In the genomic region with DNA sequence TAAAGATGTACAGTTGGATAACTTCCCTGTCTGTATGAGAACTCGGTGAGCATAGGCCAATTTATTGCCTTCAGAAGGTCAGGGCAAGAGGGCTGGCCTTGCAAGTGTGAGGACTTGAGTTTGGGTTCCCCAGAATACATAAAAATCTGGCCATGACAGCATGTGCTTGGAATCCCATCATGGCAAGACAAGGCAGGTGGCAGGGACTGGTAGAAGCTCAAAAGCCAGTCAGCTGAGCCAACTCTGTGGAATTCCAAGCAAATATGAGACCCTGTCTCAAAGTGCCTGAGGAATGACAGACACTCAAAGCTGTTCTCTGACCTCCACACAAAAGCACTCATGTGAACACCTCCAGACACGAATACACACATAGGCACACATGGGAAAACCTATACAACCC, we compare ENCODE assay signal across 25 mouse cellular contexts.
"Had no signal": no experiment of that assay in that cellular context is flagged by ENCODE, and none has a peak within 500 bp of the region (broad histone marks: within the 10 kb centered on the region; RNA-seq: fewer than 3 reads in every experiment).

No protein-coding gene starts in this region.

- ATAC-seq: hindbrain, postnatal 0 days; intestine, embryonic 16.5 days; liver, embryonic 12.5 days had no signal

- H3K9me3 ChIP-seq: heart, embryonic 10.5 days; heart, embryonic 12.5 days; hindbrain, embryonic 13.5 days; hindbrain, embryonic 15.5 days; kidney, embryonic 15.5 days; limb, embryonic 13.5 days; limb, embryonic 15.5 days; liver, embryonic 12.5 days had no signal

- H3K4me3 ChIP-seq: heart, embryonic 10.5 days; heart, embryonic 12.5 days; hindbrain, embryonic 13.5 days; hindbrain, embryonic 15.5 days; kidney, embryonic 15.5 days; limb, embryonic 13.5 days; limb, embryonic 15.5 days; liver, embryonic 12.5 days had no signal

- H3K9ac ChIP-seq: heart, embryonic 12.5 days; hindbrain, embryonic 13.5 days; hindbrain, embryonic 15.5 days; kidney, embryonic 15.5 days; limb, embryonic 13.5 days; limb, embryonic 15.5 days; liver, embryonic 12.5 days; liver, embryonic 14.5 days had no signal

- H3K4me2 ChIP-seq: heart, embryonic 12.5 days; hindbrain, embryonic 13.5 days; hindbrain, embryonic 15.5 days; kidney, embryonic 15.5 days; limb, embryonic 13.5 days; limb, embryonic 15.5 days; liver, embryonic 12.5 days had no signal

- H3K4me1 ChIP-seq: heart, embryonic 12.5 days; hindbrain, embryonic 13.5 days; hindbrain, embryonic 15.5 days; limb, embryonic 13.5 days; limb, embryonic 15.5 days; liver, embryonic 12.5 days had no signal

- DNase-seq: gastrocnemius, postnatal 14 days; gastrocnemius, postnatal 36 days; heart, adult 18-20 months; heart, postnatal 10 days; heart, postnatal 36 days; kidney, adult 11 months; kidney, adult 2 months; kidney, adult 9 months; kidney, postnatal 14 days; kidney, postnatal 36 days; layer of hippocampus, adult 9-11 months; layer of hippocampus, postnatal 36 days; left cerebral cortex, postnatal 4 days had no signal

- H3K36me3 ChIP-seq: heart, embryonic 10.5 days; heart, embryonic 12.5 days; hindbrain, embryonic 13.5 days; hindbrain, embryonic 15.5 days; kidney, embryonic 15.5 days; limb, embryonic 13.5 days; limb, embryonic 15.5 days; liver, embryonic 12.5 days had no signal

- H3K27me3 ChIP-seq: heart, embryonic 12.5 days; hindbrain, embryonic 13.5 days; hindbrain, embryonic 15.5 days; kidney, embryonic 15.5 days; limb, embryonic 13.5 days; limb, embryonic 15.5 days; liver, embryonic 12.5 days had no signal

- H3K27ac ChIP-seq: heart, embryonic 10.5 days; hindbrain, embryonic 13.5 days; hindbrain, embryonic 15.5 days; hindbrain, postnatal 0 days; kidney, embryonic 15.5 days; kidney, postnatal 0 days; limb, embryonic 13.5 days; limb, embryonic 15.5 days; liver, embryonic 12.5 days; liver, embryonic 14.5 days had no signal
